Mouse (Mus musculus) heart, postnatal 0 days (tissue): ENCODE data around the gene Ripply3.

Experiments used
- CTCF ChIP-seq: IDR thresholded peaks from 2 replicates; pipeline ENCODE4 v1.5.1; 2016; ENCODE audit warnings: antibody characterized with exemption, control low read depth, low read depth
- EP300 ChIP-seq: IDR thresholded peaks from 2 replicates; pipeline ENCODE4 v1.6.1; 2016; ENCODE audit warnings: antibody characterized with exemption, low read depth

- no peak for TF ChIP-seq EP300
- no peak for TF ChIP-seq CTCF
These were observed at the start of gene Ripply3 for GRCm38 (mm10) chr16:94327781-94328711.
